In genomic region chr12:72962761-72963160, GRCm38 (mm10) we compare ENCODE assay signal across 27 mouse cellular contexts. TPM values are rescaled to one million over a fixed set of nuclear protein-coding genes. Genes with fewer than 3 reads are reported as not detected.
"Had no signal": no experiment of that assay in that cellular context is flagged by ENCODE, and none has a peak within 500 bp of the region (broad histone marks: within the 10 kb centered on the region; RNA-seq: fewer than 3 reads in every experiment).

No protein-coding gene starts in this region.

- H3K36me3 ChIP-seq: liver, embryonic 13.5 days had no signal

- H3K27me3 ChIP-seq: liver, embryonic 13.5 days had no signal

- H3K4me3 ChIP-seq: layer of hippocampus, adult 2 months; liver, embryonic 13.5 days had no signal

- H3K9me3 ChIP-seq: liver, embryonic 13.5 days had no signal

- H3K27ac ChIP-seq: layer of hippocampus, adult 2 months; liver, embryonic 13.5 days had no signal

- H3K9ac ChIP-seq: liver, embryonic 13.5 days had no signal

- H3K4me2 ChIP-seq: liver, embryonic 13.5 days; midbrain, embryonic 11.5 days had no signal

- DNase-seq: kidney, adult 9 months; kidney, postnatal 14 days; kidney, postnatal 4 days; layer of hippocampus, adult 9-11 months; liver, embryonic 13.5 days; lung, adult 2 months; lung, postnatal 14 days; midbrain, embryonic 14.5 days; thymus, postnatal 25 days had no signal

- H3K4me1 ChIP-seq: liver, embryonic 13.5 days had no signal

RNA-seq across cellular contexts. Expression of gene 4930447C04Rik, which starts 22.2 kb away (rescaled TPM):
- total RNA-seq: liver, adult 2 months had no signal
- polyA plus RNA-seq: liver, adult 2 months; lung, adult 2 months; small intestine, adult 2 months; spleen, adult 2 months had no signal

RNA-seq across cellular contexts. Expression of gene Six6, which starts 23.1 kb away (rescaled TPM):
- total RNA-seq: layer of hippocampus, adult 2 months; layer of hippocampus, postnatal 25 days; left cerebral cortex, adult 18-20 months; left cerebral cortex, postnatal 36 days; liver, adult 2 months; megakaryocyte-erythroid progenitor cell, adult 5-6 weeks had no signal
- polyA plus RNA-seq: kidney, embryonic 16.5 days; limb, embryonic 11.5 days; limb, embryonic 14.5 days; liver, adult 2 months; liver, embryonic 13.5 days; liver, embryonic 16.5 days; lung, adult 2 months; lung, embryonic 16.5 days; midbrain, embryonic 14.5 days; neural tube, embryonic 11.5 days; neural tube, embryonic 14.5 days; small intestine, adult 2 months; spleen, adult 2 months; stomach, embryonic 16.5 days; thymus, postnatal 0 days had no signal
